Mouse (Mus musculus) G1E (cell line): ENCODE data around the gene Srrm3.

Source experiments
- CTCF ChIP-seq: IDR thresholded peaks from 2 replicates; pipeline ENCODE4 v1.5.1; 2012; ENCODE audit warnings: low read depth, low read length, inconsistent platforms, mixed read lengths
- GATA1 ChIP-seq: IDR thresholded peaks from 2 replicates; pipeline ENCODE4 v1.6.1; 2012; ENCODE audit warnings: borderline replicate concordance, low read length, inconsistent platforms, mixed read lengths
- POLR2AphosphoS5 ChIP-seq: IDR thresholded peaks from 2 replicates; pipeline ENCODE4 v1.6.1; 2012; ENCODE audit warnings: low read depth, low read length, inconsistent platforms; ENCODE audit not compliant: insufficient replicate concordance
- TAL1 ChIP-seq: conservative IDR thresholded peaks from 2 replicates; pipeline ENCODE4 v1.6.1; 2012; ENCODE audit warnings: low read depth, low read length, inconsistent platforms, mixed read lengths

GRCm38 (mm10) chr5:135835981-135836380 lies 29.3 kb downstream of the Srrm3 start:
- TF ChIP-seq CTCF (no peak), TAL1 (no peak), GATA1 (no peak), POLR2AphosphoS5 (no peak)
